Mouse (Mus musculus): ENCODE data around the gene Ddost. TPM values are rescaled to one million over a fixed set of nuclear protein-coding genes. Genes with fewer than 3 reads are reported as not detected.

Gene Ddost
- polyA plus RNA-seq, 1 experiment from 2014 or later, result 258 TPM

DNA sequence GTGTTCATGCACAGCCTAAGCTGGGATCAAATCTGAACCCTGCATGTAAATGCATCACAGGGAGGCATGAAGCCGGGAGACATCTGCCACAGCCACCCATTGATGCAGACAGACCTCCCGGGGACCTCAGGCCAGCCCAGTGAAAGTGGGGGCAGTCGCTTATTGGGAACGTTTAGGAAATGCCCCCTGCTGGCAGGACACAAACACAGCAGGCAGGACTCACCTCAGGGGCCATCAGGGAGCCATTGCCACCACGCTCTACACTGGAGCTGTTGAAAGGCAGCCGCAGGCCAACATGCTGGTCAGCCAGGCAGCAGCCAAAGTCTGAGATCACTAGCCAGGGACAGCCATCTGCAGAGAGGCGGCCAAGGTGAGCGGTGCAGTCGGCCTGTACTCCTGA is 11.3 kb downstream of the Ddost start:
- H3K4me1 ChIP-seq (ENCODE audit: control insufficient read depth, insufficient read depth, low read length), result no peaks in the 10 kb centered on the region
- ATAC-seq (ENCODE audit: insufficient number of reproducible peaks, low FRiP score, low TSS enrichment, low read depth) (no peak), DNase-seq (ENCODE audit: low spot score) (peak; percentile 30)
- H3K36me3 ChIP-seq (ENCODE audit: control insufficient read depth, insufficient read depth, low read length), result peaks cover 18% of the 10 kb centered on the region; the same call in 1 of the 2 replicates
- H3K4me3 ChIP-seq (ENCODE audit: low read depth, low read length), result no peak overlapping the region
- H3K9ac ChIP-seq (ENCODE audit: low read length), result no peak overlapping the region
- H3K27me3 ChIP-seq (ENCODE audit: control insufficient read depth, insufficient read depth, low read length), result no peaks in the 10 kb centered on the region
- no peaks in the 10 kb centered on the region for H3K9me3 ChIP-seq (ENCODE audit: control insufficient read depth, low read length)
- 71% methylated on average over 9 of the region's 9 CpGs for WGBS
- H3K4me2 ChIP-seq (ENCODE audit: low read depth, severe bottlenecking), result no peak overlapping the region
- no peak overlapping the region for H3K27ac ChIP-seq (replicated peaks; ENCODE audit: low read depth, low read length)

DNA sequence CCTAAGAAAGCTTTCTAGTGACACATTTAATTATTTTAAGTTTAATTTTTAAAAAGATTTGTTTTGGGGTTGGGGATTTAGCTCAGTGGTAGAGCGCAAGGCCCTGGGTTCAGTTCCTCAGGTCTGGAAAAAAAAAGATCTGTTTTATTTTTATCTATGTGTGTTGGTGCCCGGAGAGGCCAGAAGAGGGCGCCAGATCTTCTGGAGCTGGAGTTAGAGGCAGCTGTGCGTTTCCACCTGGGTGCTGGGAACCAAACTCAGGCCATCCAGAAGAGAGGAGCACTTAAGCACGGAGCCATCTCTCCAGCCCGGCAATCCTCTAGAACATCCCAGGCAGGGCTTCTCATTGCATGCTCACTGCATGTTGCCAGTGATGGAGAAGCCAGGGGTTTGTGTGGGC is 11.8 kb downstream of the Ddost start:
- Histone ChIP-seq H3K4me2 (ENCODE audit: low read depth, severe bottlenecking) (no peak overlapping the region), H3K9ac (ENCODE audit: low read length) (no peak overlapping the region), H3K36me3 (ENCODE audit: control insufficient read depth, insufficient read depth, low read length) (peaks cover 14% of the 10 kb centered on the region; the same call in 1 of the 2 replicates), H3K9me3 (ENCODE audit: control insufficient read depth, low read length) (no peaks in the 10 kb centered on the region), H3K27me3 (ENCODE audit: control insufficient read depth, insufficient read depth, low read length) (no peaks in the 10 kb centered on the region), H3K27ac (replicated peaks; ENCODE audit: low read depth, low read length) (no peak overlapping the region), H3K4me1 (ENCODE audit: control insufficient read depth, insufficient read depth, low read length) (no peaks in the 10 kb centered on the region), H3K4me3 (ENCODE audit: low read depth, low read length) (no peak overlapping the region)
- 86% methylated on average over 6 of the region's 6 CpGs for WGBS
- no peak for ATAC-seq (ENCODE audit: insufficient number of reproducible peaks, low FRiP score, low TSS enrichment, low read depth)
- no peak for DNase-seq (ENCODE audit: low spot score)

DNA sequence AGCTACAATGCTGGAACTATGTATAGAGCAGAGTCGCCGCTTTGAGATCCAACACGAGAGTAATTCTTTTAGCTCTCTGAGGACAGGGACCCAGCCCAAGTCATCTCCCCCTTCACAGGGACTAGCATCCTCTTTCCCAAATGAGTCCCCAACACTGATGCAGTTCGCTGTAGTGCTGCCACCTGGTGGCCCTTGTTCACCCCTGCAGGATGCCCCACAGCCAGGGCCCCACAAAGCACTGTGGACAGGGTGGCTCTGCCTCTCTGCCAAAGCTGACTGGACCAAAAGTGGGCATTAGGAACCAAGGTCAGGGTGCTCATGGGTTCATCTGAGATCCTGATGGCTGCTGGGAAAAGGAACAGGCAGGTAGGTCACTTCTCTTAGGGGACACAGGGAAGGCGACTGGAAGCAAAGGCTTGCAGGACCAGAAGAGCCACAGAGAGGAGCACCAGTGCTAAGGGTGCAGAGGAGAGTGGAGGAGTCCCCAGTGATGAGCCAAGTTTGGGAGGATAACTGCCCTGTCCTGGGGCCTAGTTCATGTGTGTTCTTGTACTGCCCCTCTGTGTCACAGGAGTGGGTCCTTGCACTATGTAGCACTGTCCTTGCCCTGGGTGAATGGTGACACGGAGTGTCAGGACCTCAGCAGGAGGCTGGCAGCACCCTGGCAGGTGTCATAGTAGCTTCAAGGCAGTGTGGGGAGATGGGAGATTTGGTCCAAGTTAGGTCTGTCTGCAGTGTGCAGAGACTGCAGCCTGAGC is 14.2 kb downstream of the Ddost start:
- 59% methylated on average over 6 of the region's 6 CpGs for WGBS
- Histone ChIP-seq H3K9ac (ENCODE audit: low read length) (no peak overlapping the region), H3K4me2 (ENCODE audit: low read depth, severe bottlenecking) (no peak overlapping the region), H3K9me3 (ENCODE audit: control insufficient read depth, low read length) (no peaks in the 10 kb centered on the region), H3K27ac (replicated peaks; ENCODE audit: low read depth, low read length) (no peak overlapping the region), H3K27me3 (ENCODE audit: control insufficient read depth, insufficient read depth, low read length) (no peaks in the 10 kb centered on the region), H3K4me3 (ENCODE audit: low read depth, low read length) (no peak overlapping the region), H3K4me1 (ENCODE audit: control insufficient read depth, insufficient read depth, low read length) (no peaks in the 10 kb centered on the region), H3K36me3 (ENCODE audit: control insufficient read depth, insufficient read depth, low read length) (peaks cover 4% of the 10 kb centered on the region; the same call in 1 of the 2 replicates)
- ATAC-seq (ENCODE audit: insufficient number of reproducible peaks, low FRiP score, low TSS enrichment, low read depth) (peak; percentile 27; the same call in 1 of the 2 replicates), DNase-seq (ENCODE audit: low spot score) (peak; percentile 69)

DNA sequence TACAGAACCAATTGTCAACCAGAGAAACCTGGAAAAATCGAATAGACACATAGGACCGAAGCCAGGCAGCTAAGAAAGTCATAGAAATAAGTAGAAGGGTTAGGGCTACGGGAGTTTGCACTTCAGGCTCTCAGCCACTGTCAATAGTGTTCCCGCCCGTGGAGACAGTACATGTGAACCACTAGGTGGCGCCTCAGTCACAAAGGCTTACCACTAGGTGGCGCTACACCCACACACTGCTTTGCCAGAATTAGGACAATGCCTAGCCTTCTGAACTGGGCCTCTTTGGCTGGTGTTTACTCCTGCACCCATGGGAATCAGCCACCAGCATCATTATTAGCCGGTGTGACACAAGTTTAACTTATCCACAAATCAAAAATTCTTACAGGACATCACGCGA is 15.0 kb downstream of the Ddost start:
- 0 out of 2 replicates have a peak, but pooled peaks cover 2% of the 10 kb centered on the region for H3K36me3 ChIP-seq (ENCODE audit: control insufficient read depth, insufficient read depth, low read length)
- ATAC-seq (ENCODE audit: insufficient number of reproducible peaks, low FRiP score, low TSS enrichment, low read depth) (no peak), DNase-seq (ENCODE audit: low spot score) (peak; percentile 89)
- no peak overlapping the region for H3K4me2 ChIP-seq (ENCODE audit: low read depth, severe bottlenecking)
- no peaks in the 10 kb centered on the region for H3K9me3 ChIP-seq (ENCODE audit: control insufficient read depth, low read length)
- no peak overlapping the region for H3K4me3 ChIP-seq (ENCODE audit: low read depth, low read length)
- H3K9ac ChIP-seq (ENCODE audit: low read length), result no peak overlapping the region
- no peak overlapping the region for H3K27ac ChIP-seq (replicated peaks; ENCODE audit: low read depth, low read length)
- no peaks in the 10 kb centered on the region for H3K4me1 ChIP-seq (ENCODE audit: control insufficient read depth, insufficient read depth, low read length)
- no peaks in the 10 kb centered on the region for H3K27me3 ChIP-seq (ENCODE audit: control insufficient read depth, insufficient read depth, low read length)
- 35% methylated on average over 10 of the region's 10 CpGs for WGBS

DNA sequence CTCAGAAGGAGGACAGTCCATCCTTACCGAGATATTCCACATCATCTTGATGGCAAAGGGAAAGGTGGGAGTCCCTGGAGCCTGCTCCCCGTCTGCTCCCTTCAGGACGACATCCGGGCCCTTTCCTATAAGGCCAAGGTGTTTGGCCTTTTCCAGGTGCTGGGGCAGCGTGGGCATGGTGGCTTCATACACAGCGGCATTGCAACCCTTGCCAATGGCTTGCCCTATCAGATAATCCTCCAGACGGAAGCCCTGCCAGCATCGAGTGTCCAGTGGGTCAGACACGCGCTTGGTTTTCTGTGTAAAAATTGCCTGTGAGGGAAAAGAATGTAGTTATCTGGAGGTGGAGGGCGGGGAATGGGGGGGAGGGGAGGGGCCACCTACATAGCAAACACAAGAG is 16.2 kb downstream of the Ddost start:
- no peak overlapping the region for H3K4me3 ChIP-seq (ENCODE audit: low read depth, low read length)
- no peak overlapping the region for H3K9ac ChIP-seq (ENCODE audit: low read length)
- 82% methylated on average over 11 of the region's 11 CpGs for WGBS
- no peak overlapping the region for H3K27ac ChIP-seq (replicated peaks; ENCODE audit: low read depth, low read length)
- H3K9me3 ChIP-seq (ENCODE audit: control insufficient read depth, low read length), result no peaks in the 10 kb centered on the region
- no peaks in the 10 kb centered on the region for H3K36me3 ChIP-seq (ENCODE audit: control insufficient read depth, insufficient read depth, low read length)
- DNase-seq (ENCODE audit: low spot score) (no peak), ATAC-seq (ENCODE audit: insufficient number of reproducible peaks, low FRiP score, low TSS enrichment, low read depth) (no peak)
- no peaks in the 10 kb centered on the region for H3K27me3 ChIP-seq (ENCODE audit: control insufficient read depth, insufficient read depth, low read length)
- no peaks in the 10 kb centered on the region for H3K4me1 ChIP-seq (ENCODE audit: control insufficient read depth, insufficient read depth, low read length)
- H3K4me2 ChIP-seq (ENCODE audit: low read depth, severe bottlenecking), result no peak overlapping the region

DNA sequence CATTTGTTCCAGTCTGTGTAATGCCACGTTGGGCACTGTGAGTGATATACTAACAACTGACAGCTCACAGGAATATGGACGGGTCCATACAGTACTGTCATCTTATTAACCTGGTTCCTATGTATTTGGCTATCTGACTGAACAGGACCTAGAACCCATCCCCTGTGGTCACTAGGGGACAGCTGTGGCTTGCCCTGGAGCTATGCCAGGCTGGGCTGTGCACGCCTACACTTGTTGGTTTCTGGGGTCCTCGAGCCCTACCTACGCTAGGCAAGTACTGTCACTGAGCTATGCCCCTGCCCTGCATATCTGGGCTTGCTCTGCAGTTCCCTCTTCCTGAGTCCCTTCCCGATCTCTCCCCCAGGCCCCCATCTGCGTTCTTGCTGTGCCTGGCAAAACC is 17.0 kb downstream of the Ddost start:
- no peak for DNase-seq (ENCODE audit: low spot score)

DNA sequence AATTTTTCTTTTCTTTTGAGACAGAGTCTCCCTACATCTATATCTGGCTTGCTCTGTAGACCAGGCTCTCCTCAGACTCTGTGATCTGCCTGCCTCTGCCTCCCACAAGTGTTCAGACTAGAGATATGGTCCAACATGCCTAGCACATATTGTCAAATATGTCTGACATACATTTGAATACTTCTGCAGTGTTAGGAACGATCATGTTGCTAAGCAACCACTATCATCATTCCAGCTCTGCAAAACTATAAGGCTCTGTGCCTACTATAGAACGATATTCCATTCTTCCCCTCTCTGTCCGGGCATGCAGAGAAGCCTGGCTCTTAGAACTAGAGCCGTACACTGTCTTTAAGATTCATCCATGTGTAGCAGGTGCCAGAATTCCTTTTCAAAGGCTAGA is 18.2 kb downstream of the Ddost start:
- WGBS, result 89% methylated on average over 4 of the region's 4 CpGs
- Histone ChIP-seq H3K27me3 (ENCODE audit: control insufficient read depth, insufficient read depth, low read length) (no peaks in the 10 kb centered on the region), H3K36me3 (ENCODE audit: control insufficient read depth, insufficient read depth, low read length) (no peaks in the 10 kb centered on the region), H3K4me3 (ENCODE audit: low read depth, low read length) (no peak overlapping the region), H3K9ac (ENCODE audit: low read length) (no peak overlapping the region), H3K4me1 (ENCODE audit: control insufficient read depth, insufficient read depth, low read length) (no peaks in the 10 kb centered on the region), H3K9me3 (ENCODE audit: control insufficient read depth, low read length) (no peaks in the 10 kb centered on the region), H3K27ac (replicated peaks; ENCODE audit: low read depth, low read length) (no peak overlapping the region), H3K4me2 (ENCODE audit: low read depth, severe bottlenecking) (no peak overlapping the region)
- DNase-seq (ENCODE audit: low spot score) (no peak), ATAC-seq (ENCODE audit: insufficient number of reproducible peaks, low FRiP score, low TSS enrichment, low read depth) (no peak)

More for the DNA sequence above, 17.0 kb downstream of the Ddost start:
- H3K9me3 ChIP-seq (ENCODE audit: control insufficient read depth, low read length), result no peaks in the 10 kb centered on the region
- 78% methylated on average over 7 of the region's 7 CpGs for WGBS
- H3K4me2 ChIP-seq (ENCODE audit: low read depth, severe bottlenecking), result no peak overlapping the region
- no peak overlapping the region for H3K4me3 ChIP-seq (ENCODE audit: low read depth, low read length)
- no peaks in the 10 kb centered on the region for H3K36me3 ChIP-seq (ENCODE audit: control insufficient read depth, insufficient read depth, low read length)
- ATAC-seq (ENCODE audit: insufficient number of reproducible peaks, low FRiP score, low TSS enrichment, low read depth), result no peak
- H3K27ac ChIP-seq (replicated peaks; ENCODE audit: low read depth, low read length), result no peak overlapping the region
- no peaks in the 10 kb centered on the region for H3K4me1 ChIP-seq (ENCODE audit: control insufficient read depth, insufficient read depth, low read length)
- H3K27me3 ChIP-seq (ENCODE audit: control insufficient read depth, insufficient read depth, low read length), result no peaks in the 10 kb centered on the region
- H3K9ac ChIP-seq (ENCODE audit: low read length), result no peak overlapping the region

DNA sequence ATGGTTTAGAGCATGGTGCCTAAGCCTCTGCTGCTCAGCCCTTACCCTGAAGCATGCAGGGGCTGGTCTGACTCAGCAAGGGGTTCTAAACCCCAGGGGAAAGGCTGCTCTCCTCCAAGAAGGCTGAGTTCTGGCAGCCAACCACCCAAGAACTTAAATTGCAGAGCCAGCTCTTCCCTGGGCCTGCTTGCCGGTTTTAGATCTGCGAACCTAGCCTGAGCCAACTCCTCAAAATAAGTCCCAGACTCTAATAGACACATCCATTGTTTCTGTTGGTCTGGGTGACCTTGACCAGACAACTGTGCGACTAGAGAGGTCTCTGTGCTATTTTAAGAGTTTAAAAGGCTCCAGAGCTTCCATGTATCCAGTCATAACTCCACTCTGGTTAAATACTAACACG is 19.2 kb downstream of the Ddost start:
- H3K27ac ChIP-seq (replicated peaks; ENCODE audit: low read depth, low read length), result no peak overlapping the region
- no peak for DNase-seq (ENCODE audit: low spot score)
- WGBS, result 82% methylated on average over 4 of the region's 4 CpGs

DNA sequence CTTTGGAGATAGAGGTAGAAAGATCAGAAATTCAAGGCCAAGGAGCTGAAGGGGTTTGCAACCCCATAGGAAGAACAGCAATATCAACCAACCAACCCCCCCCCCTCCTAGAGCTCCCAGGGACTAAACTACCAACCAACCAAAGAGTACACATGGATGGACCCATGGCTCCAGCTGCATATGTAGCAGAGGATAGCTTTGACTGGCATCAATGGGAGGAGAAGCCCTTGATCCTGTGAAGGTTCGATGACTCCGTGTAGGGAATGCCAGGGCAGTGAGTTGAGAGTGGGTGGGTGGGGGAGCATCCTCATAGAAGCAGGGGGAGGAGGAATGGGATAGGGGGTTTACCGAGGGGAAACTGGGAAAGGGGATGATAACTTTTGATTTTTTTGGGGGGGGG is 19.9 kb downstream of the Ddost start:
- no peaks in the 10 kb centered on the region for H3K36me3 ChIP-seq (ENCODE audit: control insufficient read depth, insufficient read depth, low read length)
- no peaks in the 10 kb centered on the region for H3K27me3 ChIP-seq (ENCODE audit: control insufficient read depth, insufficient read depth, low read length)
- no peak overlapping the region for H3K4me2 ChIP-seq (ENCODE audit: low read depth, severe bottlenecking)
- ATAC-seq (ENCODE audit: insufficient number of reproducible peaks, low FRiP score, low TSS enrichment, low read depth) (no peak), DNase-seq (ENCODE audit: low spot score) (no peak)
- no peak overlapping the region for H3K9ac ChIP-seq (ENCODE audit: low read length)
- no peaks in the 10 kb centered on the region for H3K9me3 ChIP-seq (ENCODE audit: control insufficient read depth, low read length)
- WGBS, result 84% methylated on average over 3 of the region's 3 CpGs
- no peak overlapping the region for H3K27ac ChIP-seq (replicated peaks; ENCODE audit: low read depth, low read length)
- no peak overlapping the region for H3K4me3 ChIP-seq (ENCODE audit: low read depth, low read length)
- no peaks in the 10 kb centered on the region for H3K4me1 ChIP-seq (ENCODE audit: control insufficient read depth, insufficient read depth, low read length)

More for the DNA sequence above, 19.2 kb downstream of the Ddost start:
- Histone ChIP-seq H3K27me3 (ENCODE audit: control insufficient read depth, insufficient read depth, low read length) (no peaks in the 10 kb centered on the region), H3K4me3 (ENCODE audit: low read depth, low read length) (no peak overlapping the region), H3K4me1 (ENCODE audit: control insufficient read depth, insufficient read depth, low read length) (no peaks in the 10 kb centered on the region), H3K9ac (ENCODE audit: low read length) (no peak overlapping the region), H3K36me3 (ENCODE audit: control insufficient read depth, insufficient read depth, low read length) (no peaks in the 10 kb centered on the region), H3K9me3 (ENCODE audit: control insufficient read depth, low read length) (no peaks in the 10 kb centered on the region), H3K4me2 (ENCODE audit: low read depth, severe bottlenecking) (no peak overlapping the region)
- ATAC-seq (ENCODE audit: insufficient number of reproducible peaks, low FRiP score, low TSS enrichment, low read depth), result no peak
